Mouse (Mus musculus): ENCODE data around the gene Zfp607a. TPM values are rescaled to one million over a fixed set of nuclear protein-coding genes. Genes with fewer than 3 reads are reported as not detected.
"Not testable (repeated sequence)": the region's sequence is repeated elsewhere in the genome, so short reads cannot be mapped to it uniquely, and the experiment has no call there.

Gene Zfp607a
- polyA plus RNA-seq, 1 experiment from 2014 or later, result 2.3 TPM

DNA sequence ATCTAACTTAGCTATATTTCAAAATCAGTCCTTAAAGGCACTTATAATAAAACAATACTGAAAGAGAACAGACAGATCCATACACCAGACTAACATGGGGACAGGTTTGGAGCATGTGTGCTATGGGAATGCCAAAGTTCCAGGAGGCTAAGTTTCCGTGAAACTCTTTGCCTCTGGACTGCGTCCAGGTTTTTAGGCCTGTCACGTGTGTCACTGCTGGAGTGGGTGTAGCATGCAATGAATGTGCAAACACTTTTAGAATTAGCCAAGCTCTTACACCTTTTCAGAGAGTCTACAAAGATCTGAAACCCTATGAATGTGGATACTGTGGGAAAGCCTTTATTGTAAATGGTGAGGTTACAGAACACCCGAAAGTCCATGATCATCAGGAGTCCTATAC is 24.4 kb downstream of the Zfp607a start:
- Histone ChIP-seq H3K9me3 (replicated peaks) (no peaks in the 10 kb centered on the region), H3K9ac (no peak overlapping the region), H3K36me3 (ENCODE audit: poor library complexity, severe bottlenecking) (peaks cover 58% of the 10 kb centered on the region), H3K27me3 (no peaks in the 10 kb centered on the region), H3K27ac (no peak overlapping the region), H3K4me2 (no peak overlapping the region), H3K4me3 (no peak overlapping the region), H3K4me1 (no peaks in the 10 kb centered on the region)
- ATAC-seq, result no peak
- 97% methylated on average over 4 of the region's 4 CpGs for WGBS

DNA sequence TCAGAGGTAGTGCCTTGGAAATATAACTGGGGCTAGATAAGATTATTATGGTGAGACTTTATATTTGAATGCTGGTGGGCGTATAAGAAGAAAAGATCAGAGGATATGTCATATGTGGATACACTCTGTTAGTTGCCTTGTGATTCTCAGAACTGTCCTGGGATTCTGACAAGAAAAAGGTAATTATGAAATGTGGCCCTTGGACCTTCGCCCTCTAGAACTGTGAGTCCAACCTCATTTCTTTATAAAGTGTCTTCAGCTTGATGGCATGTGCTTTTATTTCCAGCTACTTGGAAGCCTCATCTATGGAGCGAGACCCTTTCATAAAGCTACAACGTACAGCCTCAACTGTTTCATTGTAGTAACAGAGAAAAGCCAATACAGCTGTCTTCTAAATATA is 43.3 kb downstream of the Zfp607a start:
- Histone ChIP-seq H3K4me3 (no peak overlapping the region), H3K9me3 (replicated peaks) (peaks cover 3% of the 10 kb centered on the region), H3K27me3 (no peaks in the 10 kb centered on the region), H3K4me2 (no peak overlapping the region), H3K9ac (no peak overlapping the region), H3K4me1 (no peaks in the 10 kb centered on the region), H3K27ac (no peak overlapping the region), H3K36me3 (ENCODE audit: poor library complexity, severe bottlenecking) (no peaks in the 10 kb centered on the region)
- 92% methylated on average over 4 of the region's 4 CpGs for WGBS
- ATAC-seq, result no peak

DNA sequence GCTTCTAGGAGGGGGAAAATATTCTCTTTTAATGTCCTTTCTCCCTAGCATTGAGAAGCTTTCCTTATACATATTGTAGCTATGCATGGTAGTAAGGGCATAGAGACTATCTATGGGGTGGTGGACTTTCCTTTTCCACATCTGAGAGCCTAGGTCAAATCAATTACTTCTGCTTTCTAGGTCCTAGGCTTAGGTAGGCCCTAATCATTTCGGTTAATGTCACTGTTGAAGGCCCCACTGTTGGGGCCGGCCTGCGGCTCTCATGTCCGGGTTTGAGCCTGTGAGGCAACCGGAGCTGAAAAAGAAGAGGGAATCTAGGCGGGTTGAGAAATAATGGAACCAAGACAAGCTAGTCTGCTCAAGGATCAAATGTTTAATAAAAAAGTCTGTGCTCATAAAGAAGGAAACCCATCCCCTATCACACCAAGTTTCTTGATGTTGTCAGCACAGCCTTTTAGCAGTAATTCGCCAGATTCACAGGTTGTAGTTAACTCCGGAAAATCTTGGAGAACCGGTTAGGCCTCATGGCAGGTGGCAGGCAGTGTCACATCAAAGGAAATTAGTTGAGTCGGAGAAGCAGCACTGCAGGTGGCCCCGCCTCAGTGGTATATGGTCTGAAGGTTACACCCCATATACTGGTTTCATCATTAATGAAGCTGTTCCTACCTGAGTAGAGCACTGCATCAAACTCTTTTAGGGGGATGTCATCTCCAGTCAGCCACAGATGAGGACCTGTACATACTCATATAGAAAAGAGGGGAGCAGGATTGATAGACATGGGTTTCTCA is 47.9 kb downstream of the Zfp607a start:
- Histone ChIP-seq H3K4me1 (no peaks in the 10 kb centered on the region), H3K4me3 (no peak overlapping the region), H3K9me3 (replicated peaks) (peaks cover 3% of the 10 kb centered on the region), H3K36me3 (ENCODE audit: poor library complexity, severe bottlenecking) (peaks cover 9% of the 10 kb centered on the region), H3K27me3 (no peaks in the 10 kb centered on the region), H3K27ac (no peak overlapping the region), H3K4me2 (no peak overlapping the region), H3K9ac (no peak overlapping the region)
- 76% methylated on average over 11 of the region's 11 CpGs for WGBS
- ATAC-seq, result no peak

DNA sequence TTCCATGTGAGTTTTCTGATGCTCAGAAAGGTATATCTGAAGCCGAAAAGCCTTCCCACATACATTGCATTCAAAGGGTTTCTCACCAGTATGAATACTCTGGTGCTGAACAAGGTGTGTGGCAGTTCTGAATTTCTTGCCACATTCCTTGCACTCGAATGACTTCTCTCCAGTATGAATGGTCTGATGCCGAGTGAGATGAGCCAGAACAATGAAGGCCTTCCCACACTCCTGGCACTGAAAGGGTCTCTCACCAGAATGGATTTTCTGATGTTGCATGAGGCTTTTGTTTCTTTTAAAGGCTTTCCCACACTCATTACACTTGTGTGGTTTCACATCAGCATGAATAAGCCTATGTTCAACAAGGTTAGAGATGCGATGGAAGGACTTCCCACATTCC is 53.6 kb downstream of the Zfp607a start:
- peaks cover 45% of the 10 kb centered on the region for H3K36me3 ChIP-seq (ENCODE audit: poor library complexity, severe bottlenecking)
- not testable (repeated sequence) for H3K4me2 ChIP-seq; H3K4me1 ChIP-seq; ATAC-seq; H3K9me3 ChIP-seq (replicated peaks); H3K4me3 ChIP-seq; H3K27me3 ChIP-seq; H3K9ac ChIP-seq; H3K27ac ChIP-seq
- 63% methylated on average over 4 of the region's 4 CpGs for WGBS

DNA sequence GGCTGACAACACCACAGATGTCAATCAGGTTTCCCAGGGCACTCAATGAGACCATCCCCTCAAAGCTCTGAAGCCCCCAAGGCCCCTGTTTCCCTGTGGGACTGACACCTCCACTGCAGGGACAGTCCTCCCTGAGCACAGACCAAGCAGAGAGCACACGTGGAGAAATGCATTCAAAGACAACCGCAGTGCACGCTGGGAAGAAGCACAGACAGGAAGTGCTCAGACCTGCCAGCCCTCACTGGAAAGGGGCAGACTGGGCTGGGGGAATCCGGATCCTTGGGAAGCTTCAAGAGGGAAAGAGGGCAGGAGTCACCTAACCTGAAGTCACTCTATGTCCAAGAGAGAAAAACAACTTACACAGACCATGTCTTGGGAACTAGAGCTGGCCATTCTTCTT is 69.7 kb downstream of the Zfp607a start:
- peaks cover 28% of the 10 kb centered on the region for H3K36me3 ChIP-seq (ENCODE audit: poor library complexity, severe bottlenecking)
- H3K27me3 ChIP-seq; H3K9ac ChIP-seq; H3K4me2 ChIP-seq; H3K4me1 ChIP-seq; H3K4me3 ChIP-seq; H3K27ac ChIP-seq; H3K9me3 ChIP-seq (replicated peaks); ATAC-seq: not testable (repeated sequence)
- WGBS, result 36% methylated on average over 4 of the region's 4 CpGs

DNA sequence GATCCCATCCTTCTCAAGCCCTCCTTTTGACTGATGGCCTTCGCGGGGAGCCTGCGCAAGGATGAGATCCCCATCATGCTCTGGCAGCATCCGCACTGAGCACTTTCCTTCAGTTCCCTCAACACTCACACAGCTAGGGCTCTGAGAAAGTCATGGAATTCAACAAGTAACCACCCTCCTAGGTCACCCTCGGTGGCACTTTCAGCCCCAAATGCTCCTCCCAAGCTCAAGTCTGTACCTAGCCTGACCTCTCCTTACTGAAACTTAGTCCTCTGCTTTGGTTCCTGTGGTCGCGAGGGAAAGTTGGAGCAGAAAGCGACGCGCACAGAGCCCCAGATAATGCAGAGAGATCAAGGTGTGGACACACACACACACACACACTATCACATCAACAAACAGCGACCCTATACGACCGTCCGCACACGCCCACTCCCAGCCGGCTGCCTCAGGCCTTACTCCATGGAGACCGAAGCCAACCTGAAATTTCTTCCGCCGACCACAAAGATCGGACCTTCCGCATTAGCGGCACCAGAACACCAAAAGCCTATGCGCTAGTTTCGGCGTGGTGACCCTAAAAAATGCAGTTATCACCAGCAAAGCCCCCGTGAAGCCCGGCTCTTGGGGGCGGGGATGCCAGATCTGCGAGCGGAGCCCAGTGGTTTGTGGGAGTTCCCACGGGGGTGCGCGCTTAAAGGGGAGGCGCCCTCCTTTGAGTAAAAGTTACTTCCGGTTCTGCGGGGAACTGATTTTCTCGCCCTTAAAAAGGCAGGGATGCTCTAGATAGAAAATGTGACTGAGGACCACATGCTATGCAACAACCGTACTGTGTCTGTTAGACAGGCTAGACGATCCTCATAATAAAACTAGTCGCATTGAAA is 71.7 kb downstream of the Zfp607a start, which contains the start of gene Zfp974:
Zfp974 (minus strand) TSS at position 643 of the 878 bp plus-strand sequence.
- Histone ChIP-seq H3K9me3 (replicated peaks) (no peaks in the 10 kb centered on the region), H3K4me1 (peaks cover 10% of the 10 kb centered on the region), H3K27me3 (no peaks in the 10 kb centered on the region), H3K27ac (peak within 1 kb of the TSS; percentile 31; the same call in 1 of the 2 replicates), H3K4me3 (peak within 1 kb of the TSS; percentile 74), H3K9ac (peak within 1 kb of the TSS; percentile 78), H3K4me2 (peak within 1 kb of the TSS; percentile 93), H3K36me3 (ENCODE audit: poor library complexity, severe bottlenecking) (peaks cover 16% of the 10 kb centered on the region)
- ATAC-seq, result peak; percentile 91
- 4% methylated on average over 40 of the region's 40 CpGs for WGBS

Other genes with a start within 250 kb of the Zfp607a start
- 37.3 and 42.7 TPM in 2 replicates for gene Ttc9b, start 203.6 kb upstream of the Zfp607a start, polyA plus RNA-seq (2015; fragmentation: Nextera tagmentation; extraction: Ambion mirVana)
- gene Map3k10, start 182.9 kb upstream of the Zfp607a start, polyA plus RNA-seq (2015; fragmentation: Nextera tagmentation; extraction: Ambion mirVana), result 9.0 TPM in 2 replicates
- gene Zfp607b, start 168.2 kb upstream of the Zfp607a start, polyA plus RNA-seq (2015; fragmentation: Nextera tagmentation; extraction: Ambion mirVana), result 10.8 and 12.3 TPM in 2 replicates
- 116 and 129 TPM in 2 replicates for gene Zfp60, start 126.1 kb upstream of the Zfp607a start, polyA plus RNA-seq (2015; fragmentation: Nextera tagmentation; extraction: Ambion mirVana)
- 2.9 and 3.2 TPM in 2 replicates for gene Zfp626, start 50.3 kb upstream of the Zfp607a start, polyA plus RNA-seq (2015; fragmentation: Nextera tagmentation; extraction: Ambion mirVana)
- gene Zfp59, start 18.9 kb upstream of the Zfp607a start, polyA plus RNA-seq (2015; fragmentation: Nextera tagmentation; extraction: Ambion mirVana), result 10.1 and 11.1 TPM in 2 replicates
- 14.9 and 17.2 TPM in 2 replicates for gene Zfp974, start 71.9 kb downstream of the Zfp607a start, polyA plus RNA-seq (2015; fragmentation: Nextera tagmentation; extraction: Ambion mirVana)
- 28.7 and 29.0 TPM in 2 replicates for gene Zfp780b, start 121.6 kb downstream of the Zfp607a start, polyA plus RNA-seq (2015; fragmentation: Nextera tagmentation; extraction: Ambion mirVana)
- 5.2 and 7.1 TPM in 2 replicates for gene Zfp850, start 156.6 kb downstream of the Zfp607a start, polyA plus RNA-seq (2015; fragmentation: Nextera tagmentation; extraction: Ambion mirVana)
- 389 and 404 TPM in 2 replicates for gene Psmc4, start 192.6 kb downstream of the Zfp607a start, polyA plus RNA-seq (2015; fragmentation: Nextera tagmentation; extraction: Ambion mirVana)
- gene Fcgbp, start 213.7 kb downstream of the Zfp607a start, polyA plus RNA-seq (2015; fragmentation: Nextera tagmentation; extraction: Ambion mirVana), result 0.06 and 0.15 TPM in 2 replicates